Mouse (Mus musculus) kidney, embryonic 14.5 days (tissue): Measurements from ENCODE around the gene Cd164. TPM values are rescaled to one million over a fixed set of nuclear protein-coding genes. Genes with fewer than 3 reads are reported as not detected.
"Not testable (repeated sequence)": the region's sequence is repeated elsewhere in the genome, so short reads cannot be mapped to it uniquely, and the experiment has no call there.

Experiments
- ATAC-seq: fragments of 200-750 bp; cut with Nextera tagmentation; 2 replicates; pipeline ENCODE4 v1.8.0; 2017; ENCODE audit warnings: moderate number of reproducible peaks, mild to moderate bottlenecking, moderate TSS enrichment, moderate library complexity; ENCODE audit not compliant: low FRiP score, low TSS enrichment
- H3K27ac ChIP-seq: fragments of 300-500 bp; sonication (generic); 2 replicates; pipeline ENCODE4 v1.5.1; 2014; ENCODE audit warnings: low read depth, mild to moderate bottlenecking, low read length, moderate library complexity, mixed read lengths
- H3K27me3 ChIP-seq: fragments of 300-500 bp; sonication (generic); 2 replicates; pipeline ENCODE4 v1.6.1; 2014; ENCODE audit warnings: mild to moderate bottlenecking, low read length; ENCODE audit not compliant: control insufficient read depth, insufficient read depth
- H3K36me3 ChIP-seq: fragments of 300-500 bp; sonication (generic); 2 replicates; pipeline ENCODE4 v1.6.1; 2014; ENCODE audit warnings: low read length, mixed read lengths; ENCODE audit not compliant: control insufficient read depth, insufficient read depth
- H3K4me1 ChIP-seq: fragments of 300-500 bp; sonication (generic); 2 replicates; pipeline ENCODE4 v1.6.1; 2014; ENCODE audit warnings: low read length, mixed read lengths; ENCODE audit not compliant: control insufficient read depth, insufficient read depth
- H3K4me2 ChIP-seq: fragments of 300-500 bp; sonication (generic); replicated peaks from 2 replicates; pipeline ENCODE4 v1.6.1; 2014; ENCODE audit warnings: low read depth, mild to moderate bottlenecking, low read length
- H3K4me3 ChIP-seq: fragments of 300-500 bp; sonication (generic); 2 replicates; pipeline ENCODE4 v1.5.1; 2014; ENCODE audit warnings: mild to moderate bottlenecking, low read length
- H3K9ac ChIP-seq: fragments of 300-500 bp; sonication (generic); 2 replicates; pipeline ENCODE4 v1.6.1; 2014; ENCODE audit warnings: low read depth, mild to moderate bottlenecking, low read length, moderate library complexity
- H3K9me3 ChIP-seq: fragments of 300-500 bp; sonication (generic); 2 replicates; pipeline ENCODE4 v1.6.1; 2016; ENCODE audit warnings: low read length; ENCODE audit not compliant: control insufficient read depth
- WGBS: fragments of 180-500 bp; shearing (Covaris S2); extraction: QIAGEN DNeasy Blood & Tissue Kit; methylation state at CpG from one replicate; pipeline ENCODE4 v1.1.7; 2014; 5-methylcytosine and 5-hydroxymethylcytosine counted together
- polyA plus RNA-seq: library from polyadenylated mRNA; unstranded; fragments of >200 nt; fragmentation: Nextera tagmentation; extraction: Ambion mirVana; gene quantifications from 2 replicates; pipeline ENCODE4 v1.2.1, GENCODE M21; 2014

Cd164 gene
- polyA plus RNA-seq, 1 experiment from 2014 or later = 221 TPM

GRCm38 (mm10) chr10:41489708-41490517 is 29.3 kb upstream of the Cd164 start, which contains the start of the genes Smpd2 and Ppil6:
Smpd2 (minus strand) TSS chr10:41490369.
Ppil6 (plus strand) TSS chr10:41490439.
- H3K4me1 ChIP-seq = peaks cover 15% of the 10 kb centered on the region; the same call in 1 of the 2 replicates
- no peaks in the 10 kb centered on the region for H3K27me3 ChIP-seq
- H3K27ac ChIP-seq = peak within 1 kb of the TSS; percentile 48; the same call in 1 of the 2 replicates
- peaks cover 32% of the 10 kb centered on the region for H3K36me3 ChIP-seq
- H3K4me3 ChIP-seq = peak within 1 kb of the TSS; percentile 71
- peak within 1 kb of the TSS; percentile 98 for H3K4me2 ChIP-seq
- under 1% methylated on average over 50 of the region's 50 CpGs for WGBS
- peak; percentile 95 for ATAC-seq
- H3K9me3 ChIP-seq = no peaks in the 10 kb centered on the region
- peak within 1 kb of the TSS; percentile 73 for H3K9ac ChIP-seq

DNA sequence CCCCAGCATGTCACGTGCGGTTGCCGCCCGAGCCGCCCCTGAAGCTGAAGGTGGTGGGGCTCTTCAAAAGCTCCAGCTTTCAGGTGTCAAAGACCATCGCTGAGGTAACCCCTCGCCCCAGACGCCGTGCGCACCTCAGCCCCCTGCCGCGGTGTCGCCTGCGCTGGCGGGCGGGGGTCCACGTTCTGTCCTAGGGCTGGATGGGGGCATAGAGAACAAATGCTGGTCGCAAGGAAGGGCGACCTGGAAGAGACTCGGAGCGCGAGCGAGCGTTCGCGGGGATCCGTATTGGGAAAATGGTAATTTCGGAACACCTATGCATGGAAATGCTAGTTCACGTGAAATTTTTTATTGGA is 28.7 kb upstream of the Cd164 start:
- under 1% methylated on average over 29 of the region's 29 CpGs for WGBS
- Histone ChIP-seq H3K36me3 (peaks cover 26% of the 10 kb centered on the region), H3K9ac (peak overlapping the region; percentile 73), H3K4me3 (peak overlapping the region; percentile 71), H3K9me3 (no peaks in the 10 kb centered on the region), H3K4me2 (peak overlapping the region; percentile 98), H3K27ac (no peak overlapping the region), H3K4me1 (peaks cover 15% of the 10 kb centered on the region; the same call in 1 of the 2 replicates), H3K27me3 (no peaks in the 10 kb centered on the region)
- ATAC-seq = no peak

- peaks cover 15% of the 10 kb centered on the region; the same call in 1 of the 2 replicates for H3K4me1 ChIP-seq
- H3K9ac ChIP-seq = no peak overlapping the region
- H3K4me2 ChIP-seq = peak overlapping the region; percentile 98
- peaks cover 20% of the 10 kb centered on the region for H3K36me3 ChIP-seq
- no peak overlapping the region for H3K4me3 ChIP-seq
- no peaks in the 10 kb centered on the region for H3K9me3 ChIP-seq
- no peak overlapping the region for H3K27ac ChIP-seq
- no peak for ATAC-seq
- WGBS = 59% methylated on average over 4 of the region's 4 CpGs
- H3K27me3 ChIP-seq = no peaks in the 10 kb centered on the region
These were observed 28.1 kb upstream of the Cd164 start for GRCm38 (mm10) chr10:41491111-41491510.

GRCm38 (mm10) chr10:41500941-41501340 is 18.3 kb upstream of the Cd164 start:
- ATAC-seq = no peak
- Histone ChIP-seq H3K4me1 (no peaks in the 10 kb centered on the region), H3K4me3 (no peak overlapping the region), H3K9me3 (no peaks in the 10 kb centered on the region), H3K36me3 (no peaks in the 10 kb centered on the region), H3K27me3 (no peaks in the 10 kb centered on the region), H3K27ac (no peak overlapping the region), H3K4me2 (no peak overlapping the region), H3K9ac (no peak overlapping the region)
- 73% methylated on average over 4 of the region's 4 CpGs for WGBS

DNA sequence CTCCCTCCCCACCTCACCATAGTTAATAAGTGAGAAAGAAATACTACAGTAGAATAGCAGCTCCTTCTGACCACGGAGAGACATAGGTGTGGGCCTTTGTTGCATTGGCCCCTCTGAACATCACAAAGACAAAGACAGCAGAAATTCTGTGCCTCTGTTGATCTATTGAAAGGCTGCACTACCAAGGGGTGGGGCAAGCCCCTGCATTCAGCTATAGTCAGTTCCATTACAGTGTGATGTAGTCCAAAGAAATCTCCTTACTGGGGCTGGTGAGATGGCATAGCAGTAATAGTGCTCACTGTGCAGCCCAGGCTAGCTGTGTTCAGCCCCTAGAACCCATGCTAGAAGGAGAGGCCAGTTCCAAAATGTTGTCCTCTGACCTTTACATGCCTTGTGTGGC is 14.2 kb upstream of the Cd164 start:
- no peak overlapping the region for H3K4me3 ChIP-seq
- H3K9me3 ChIP-seq = no peaks in the 10 kb centered on the region
- H3K4me2 ChIP-seq = no peak overlapping the region
- WGBS = 100% methylated on average over 1 of the region's 1 CpGs
- H3K36me3 ChIP-seq = no peaks in the 10 kb centered on the region
- H3K4me1 ChIP-seq = no peaks in the 10 kb centered on the region
- H3K27me3 ChIP-seq = no peaks in the 10 kb centered on the region
- no peak overlapping the region for H3K9ac ChIP-seq
- H3K27ac ChIP-seq = no peak overlapping the region
- no peak for ATAC-seq

DNA sequence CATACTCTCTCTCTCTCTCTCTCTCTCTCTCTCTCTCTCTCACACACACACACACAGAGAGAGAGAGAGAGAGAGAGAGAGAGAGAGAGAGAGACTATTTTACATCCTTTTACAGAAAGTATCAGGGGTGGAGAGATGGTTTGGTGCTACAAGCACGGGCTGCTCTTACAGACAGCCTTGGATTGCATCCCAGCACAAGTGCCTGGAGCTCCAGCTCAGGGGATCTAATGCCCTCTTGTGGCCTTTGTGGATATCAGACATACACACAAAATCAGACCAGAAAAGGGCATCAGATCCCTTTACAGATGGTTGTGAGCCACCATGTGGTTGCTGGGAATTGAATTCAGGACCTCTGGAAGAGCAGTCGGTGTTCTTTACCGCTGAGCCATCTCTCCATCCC is 13.8 kb upstream of the Cd164 start:
- not testable (repeated sequence) for H3K27me3 ChIP-seq, H3K9me3 ChIP-seq, H3K9ac ChIP-seq, H3K4me2 ChIP-seq, H3K36me3 ChIP-seq, H3K4me1 ChIP-seq, H3K27ac ChIP-seq, H3K4me3 ChIP-seq
- 2% methylated on average over 3 of the region's 3 CpGs for WGBS
- peak; percentile 71; the same call in 1 of the 2 replicates for ATAC-seq

- Histone ChIP-seq H3K4me1 (no peaks in the 10 kb centered on the region), H3K27ac (no peak overlapping the region), H3K9ac (no peak overlapping the region), H3K4me2 (no peak overlapping the region), H3K4me3 (no peak overlapping the region), H3K36me3 (no peaks in the 10 kb centered on the region), H3K27me3 (no peaks in the 10 kb centered on the region), H3K9me3 (no peaks in the 10 kb centered on the region)
- 45% methylated on average over 2 of the region's 2 CpGs for WGBS
- ATAC-seq = no peak
These were observed 10.1 kb upstream of the Cd164 start for GRCm38 (mm10) chr10:41509160-41509559.

DNA sequence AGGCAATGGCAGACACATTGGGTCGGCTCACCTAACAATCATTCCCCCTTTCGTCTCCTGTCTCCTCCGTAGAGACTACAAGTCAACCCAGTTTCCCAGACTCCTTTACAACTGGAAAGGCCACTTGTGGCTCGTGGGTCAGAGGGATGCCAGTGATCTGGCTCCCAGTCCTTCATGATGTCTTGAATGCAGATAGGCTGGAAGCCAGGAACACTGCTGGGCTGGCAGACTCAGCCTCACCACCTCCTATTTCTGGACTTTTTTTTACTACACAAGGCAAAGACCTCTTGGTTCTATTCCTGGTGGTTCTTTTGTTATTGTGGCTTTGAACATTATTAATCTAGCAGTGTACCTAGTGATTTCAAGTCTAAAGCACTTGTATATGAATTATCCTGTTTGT is 4.9 kb upstream of the Cd164 start:
- ATAC-seq = no peak
- no peaks in the 10 kb centered on the region for H3K36me3 ChIP-seq
- H3K27me3 ChIP-seq = no peaks in the 10 kb centered on the region
- H3K4me1 ChIP-seq = no peaks in the 10 kb centered on the region
- H3K9ac ChIP-seq = no peak overlapping the region
- no peak overlapping the region for H3K4me3 ChIP-seq
- H3K4me2 ChIP-seq = no peak overlapping the region
- WGBS = 79% methylated on average over 4 of the region's 4 CpGs
- no peak overlapping the region for H3K27ac ChIP-seq
- no peaks in the 10 kb centered on the region for H3K9me3 ChIP-seq

DNA sequence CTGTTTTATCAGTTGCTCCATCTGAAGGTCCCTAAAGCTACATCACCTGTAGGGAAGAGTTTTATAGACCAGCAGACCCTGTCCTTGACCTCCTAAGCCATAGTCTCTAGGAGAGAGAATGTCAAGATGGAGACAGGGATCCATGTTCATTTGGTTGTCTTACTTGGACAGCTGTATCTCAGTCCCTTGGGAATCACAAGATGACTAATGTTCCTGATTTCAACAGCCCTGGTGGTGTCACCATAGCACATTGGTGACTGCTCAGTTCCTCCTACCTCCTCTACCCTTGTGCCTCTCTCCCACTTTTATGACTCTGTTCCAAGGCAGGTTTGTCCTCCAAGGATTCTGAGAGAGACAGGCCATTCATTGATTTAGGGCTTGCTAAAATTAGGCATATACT is 4.3 kb upstream of the Cd164 start:
- no peaks in the 10 kb centered on the region for H3K27me3 ChIP-seq
- H3K9me3 ChIP-seq = no peaks in the 10 kb centered on the region
- ATAC-seq = no peak
- no peak overlapping the region for H3K4me2 ChIP-seq
- no peaks in the 10 kb centered on the region for H3K4me1 ChIP-seq
- no peak overlapping the region for H3K27ac ChIP-seq
- no peak overlapping the region for H3K9ac ChIP-seq
- no peaks in the 10 kb centered on the region for H3K36me3 ChIP-seq
- H3K4me3 ChIP-seq = no peak overlapping the region
